In the genomic region with DNA sequence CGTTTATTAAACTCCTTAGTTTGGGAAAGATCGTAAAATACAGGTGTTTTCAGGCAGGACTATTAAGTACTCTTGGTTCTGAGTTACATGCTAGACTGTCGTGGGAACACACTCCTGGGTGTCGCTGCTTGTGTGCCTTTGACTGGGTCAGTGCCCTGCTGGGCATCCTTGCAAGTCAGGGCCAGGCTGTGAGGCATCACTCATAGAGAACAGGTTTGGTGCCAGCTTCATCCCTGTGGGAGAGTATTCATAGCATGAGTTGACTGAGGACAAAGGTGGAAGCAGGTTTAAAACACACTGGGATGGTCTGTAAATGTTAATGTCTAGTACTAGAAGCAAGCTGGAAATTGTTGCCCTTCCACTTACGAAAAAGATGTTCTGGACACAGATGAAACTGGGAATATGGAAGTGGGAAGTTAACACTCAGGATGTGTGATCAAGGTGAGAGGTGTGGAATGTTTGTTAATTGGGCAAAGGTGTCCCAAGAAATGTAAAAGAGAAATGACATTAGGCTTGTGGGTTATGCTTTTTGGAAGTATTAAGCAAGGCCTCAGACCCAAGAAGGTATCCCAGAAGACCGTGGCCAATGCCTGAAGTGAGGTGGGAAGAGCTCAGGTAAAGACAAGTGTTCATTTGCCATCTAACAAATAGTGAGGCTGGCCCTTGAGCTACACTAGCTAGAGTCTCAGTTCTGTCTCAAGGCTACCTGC, we compare ENCODE assay signal across 1 mouse cellular context.
A peak's percentile ranks its signal among the peaks of the same experiment; 100 is the strongest.
TF ChIP-seq lines count a peak whose summit lies in the region.

No protein-coding gene starts in this region.

TF ChIP-seq in MEL, 35 proteins besides CTCF, POLR2A, EP300 and RAD21 (continued from another document):
- TF ChIP-seq POLR2AphosphoS2 (IDR thresholded peaks at IDR 0.05; ENCODE audit: low read length): peak; percentile 94; the same call in 1 of the 2 replicates
- TF ChIP-seq JUND (IDR thresholded peaks at IDR 0.05; ENCODE audit: low read depth, low read length): no peak
